Mouse (Mus musculus) spleen, adult 18-20 months (tissue): ENCODE measurements around the gene Znhit1.
A peak's percentile ranks its signal among the peaks of the same experiment; 100 is the strongest.

ENCODE experiments used
- DNase-seq, 2 experiments: peaks; one replicate each; pipeline ENCODE4 v3.0.0; 2022; ENCODE audit warnings: mixed read lengths in 2 of 2

Gene Znhit1

DNA sequence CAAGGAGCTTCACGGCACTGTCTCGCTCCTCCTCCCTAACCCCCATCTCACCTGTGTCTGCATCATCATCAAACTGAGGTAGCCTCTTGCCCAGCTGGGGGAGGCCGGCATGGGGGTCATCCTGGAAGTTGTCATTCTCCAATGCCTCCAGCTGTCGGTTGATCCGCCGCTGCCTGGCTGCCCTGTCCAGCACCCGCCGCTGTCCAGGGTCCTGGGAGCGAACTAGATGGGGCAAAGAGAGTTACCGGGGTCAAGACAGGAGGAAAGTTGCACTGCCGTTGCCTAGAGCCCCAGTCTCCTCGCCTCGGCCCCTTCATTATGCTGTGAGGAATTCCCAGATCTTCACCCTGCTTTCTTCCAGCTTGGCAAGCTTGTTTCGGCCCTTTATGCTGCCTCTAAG, 3.0 kb downstream of the Znhit1 start:
- no peak for DNase-seq

DNA sequence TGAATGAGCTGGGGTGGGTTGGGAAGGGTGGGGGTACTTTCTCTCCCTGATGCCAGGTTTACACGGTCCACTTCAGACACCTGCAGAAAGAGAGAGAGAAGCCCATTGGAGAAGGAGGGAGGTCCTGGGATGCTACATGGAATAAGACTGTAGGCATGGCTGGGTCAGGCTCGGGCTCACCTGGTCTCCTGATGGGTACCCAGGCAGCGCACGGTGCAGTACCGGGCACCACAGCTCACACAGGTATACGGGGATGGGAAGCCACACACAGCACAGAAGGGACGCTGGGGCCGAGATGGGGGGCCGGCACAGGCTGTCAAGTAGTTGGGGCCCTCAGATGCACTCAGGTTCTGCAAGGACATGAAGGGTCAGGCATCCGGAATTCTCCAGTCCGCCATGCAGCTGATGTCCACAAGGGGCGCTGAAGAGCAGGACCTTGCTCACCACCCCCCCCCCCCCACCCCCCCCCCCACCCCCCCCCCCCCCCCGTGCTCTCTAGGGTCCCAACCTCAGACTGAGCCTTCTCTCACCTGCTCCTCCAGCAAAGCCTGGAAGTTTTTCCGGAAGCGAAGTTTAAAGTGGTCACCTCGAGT, 5.4 kb downstream of the Znhit1 start:
- peak in 1 of 2 experiments; percentile 62 for DNase-seq

DNA sequence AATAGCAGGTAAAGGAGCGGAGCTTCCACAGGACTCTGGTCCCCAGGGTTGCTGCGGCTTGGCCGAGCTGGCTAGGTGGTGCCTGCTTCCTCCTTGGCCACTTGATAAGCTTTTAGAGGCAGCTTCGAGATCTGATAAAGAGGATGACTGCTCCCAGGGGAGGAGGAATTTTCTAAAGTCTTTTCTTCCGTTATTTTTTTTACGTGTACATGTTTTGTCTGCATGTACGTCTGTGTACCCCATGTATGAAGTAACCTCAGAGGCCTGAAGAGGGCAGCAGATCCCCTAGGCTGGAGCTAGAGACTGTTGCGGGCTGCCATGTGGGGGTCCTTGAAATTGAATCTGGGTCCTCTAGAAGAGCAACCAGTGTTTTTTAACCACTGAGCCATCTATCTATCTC, 6.8 kb downstream of the Znhit1 start:
- no peak for DNase-seq

DNA sequence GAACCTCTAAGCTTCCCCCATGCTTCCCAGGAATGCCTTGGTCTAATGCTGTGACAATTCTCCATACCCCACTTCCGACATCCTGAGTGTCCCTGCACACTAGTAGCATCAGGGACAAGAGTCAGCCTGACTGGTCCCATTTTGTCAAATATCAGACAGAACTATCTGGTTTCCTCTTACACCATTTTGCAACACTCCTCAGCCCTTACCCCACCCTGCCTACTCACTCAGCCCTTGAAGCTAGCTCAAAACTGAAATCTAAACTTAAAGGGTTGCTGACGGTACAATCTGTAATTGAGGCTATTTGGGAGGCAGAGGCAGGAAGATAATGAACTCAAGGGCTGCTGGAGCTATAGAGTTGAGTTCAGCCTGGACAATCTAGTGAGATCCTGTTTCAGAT, 8.1 kb downstream of the Znhit1 start:
- no peak for DNase-seq

DNA sequence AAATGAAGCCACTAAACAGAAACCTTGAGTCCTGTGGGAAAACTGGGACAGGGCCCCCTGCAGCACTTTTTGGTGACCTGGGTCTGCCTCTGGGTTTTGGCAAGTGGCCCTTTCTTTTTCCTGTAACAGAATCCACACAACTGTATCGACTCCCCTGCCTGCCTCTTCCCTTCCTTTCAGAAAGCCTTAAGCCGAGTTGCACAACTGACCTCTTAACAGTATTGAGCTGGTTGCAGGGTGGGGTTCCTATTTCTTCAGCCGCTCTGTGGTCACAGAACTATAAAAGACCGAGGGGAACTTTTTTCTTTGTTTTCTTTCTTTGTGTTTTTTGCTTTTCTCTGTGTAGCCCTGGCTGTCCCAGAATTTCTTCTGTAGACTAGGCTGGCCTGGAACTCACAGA, 10.1 kb downstream of the Znhit1 start:
- no peak for DNase-seq

DNA sequence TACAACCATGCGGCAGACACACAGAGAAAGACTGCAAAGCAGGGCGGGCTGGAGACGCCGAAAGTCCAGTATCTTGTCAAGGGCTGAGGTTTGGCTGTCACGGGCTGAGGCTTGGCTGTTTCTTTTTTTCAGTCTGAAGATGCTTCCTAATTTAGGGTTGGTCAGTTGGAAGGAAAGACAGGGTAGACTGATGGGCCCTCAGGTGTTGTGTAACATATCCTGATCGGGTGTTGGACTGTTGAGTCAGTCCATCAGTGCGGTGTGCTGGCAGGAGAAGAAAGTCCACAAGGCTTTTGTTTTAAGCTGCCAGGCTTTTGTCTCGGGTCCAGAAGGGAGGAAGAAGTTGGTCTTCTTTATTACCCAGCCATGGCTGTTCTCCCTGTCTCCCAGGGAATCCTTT, 14.2 kb downstream of the Znhit1 start:
- DNase-seq: no peak

DNA sequence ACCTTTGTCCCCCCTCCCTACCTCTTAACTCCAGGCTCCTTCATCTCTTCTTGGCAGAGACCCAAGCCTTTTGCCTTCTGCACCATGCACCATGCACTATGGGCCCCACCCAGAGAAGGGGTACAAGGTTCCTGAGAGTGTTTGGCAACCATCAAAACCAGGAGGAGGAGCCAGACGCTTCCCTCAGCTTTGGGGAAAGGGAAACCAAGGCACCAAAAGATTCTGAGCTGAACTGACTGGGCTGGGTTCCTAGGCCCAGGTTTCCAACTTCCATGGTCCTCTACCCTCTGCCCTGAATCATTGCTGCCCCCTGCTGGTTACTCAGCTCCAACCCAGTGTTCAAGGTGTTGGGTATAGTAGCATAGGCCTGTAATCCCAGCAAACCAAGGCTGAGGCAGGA, 17.1 kb downstream of the Znhit1 start:
- peak; percentile 49 to 70 for DNase-seq

DNA sequence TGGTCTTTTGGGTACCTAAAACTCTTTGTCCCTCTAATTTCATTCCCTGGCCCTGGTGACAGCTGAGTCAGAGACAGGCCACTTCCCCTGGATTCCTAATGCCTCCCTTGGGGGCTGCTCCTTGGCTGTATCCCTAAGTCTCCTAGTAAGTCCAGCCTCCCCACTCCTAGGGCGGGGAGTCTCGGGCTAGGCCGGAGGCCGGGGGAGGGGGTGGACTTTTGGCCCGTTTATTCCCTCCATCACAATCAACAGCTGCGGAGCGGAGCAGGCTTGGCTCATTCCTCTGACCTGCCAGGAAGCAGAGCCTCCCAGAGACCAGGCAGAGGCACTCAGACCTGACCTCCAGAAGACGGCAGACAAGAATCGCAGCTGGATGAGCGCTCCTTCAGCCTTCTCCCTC, 20.2 kb downstream of the Znhit1 start:
- DNase-seq: no peak

DNA sequence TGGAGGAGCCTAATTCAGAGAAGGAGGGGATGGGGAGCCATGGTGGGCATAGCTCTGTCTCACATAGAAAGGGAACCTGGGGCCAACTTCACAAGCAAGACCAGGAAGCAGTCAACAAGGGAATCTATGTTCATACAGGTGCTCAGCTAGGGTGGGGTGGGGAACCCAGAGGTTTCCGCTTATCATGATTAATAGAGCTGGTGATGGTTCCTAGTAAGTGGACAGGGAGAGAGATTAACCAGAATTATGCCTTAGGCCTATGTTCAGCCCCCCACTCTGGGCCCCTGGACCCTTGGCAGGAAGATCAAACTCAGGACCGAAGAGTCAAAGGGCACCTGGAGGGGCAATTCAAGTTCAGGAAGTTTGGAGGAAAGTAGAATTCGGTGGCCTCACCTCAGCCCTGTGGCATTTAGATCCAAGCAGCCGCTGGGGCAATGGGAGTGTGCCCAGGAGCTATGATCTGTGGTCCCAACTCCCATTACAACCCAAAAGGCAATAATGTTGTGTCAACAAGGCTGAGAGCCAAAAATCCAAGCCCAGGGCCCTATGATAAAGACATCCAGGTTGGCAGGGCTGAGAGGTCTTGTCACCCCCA, 20.9 kb downstream of the Znhit1 start:
- no peak for DNase-seq

DNA sequence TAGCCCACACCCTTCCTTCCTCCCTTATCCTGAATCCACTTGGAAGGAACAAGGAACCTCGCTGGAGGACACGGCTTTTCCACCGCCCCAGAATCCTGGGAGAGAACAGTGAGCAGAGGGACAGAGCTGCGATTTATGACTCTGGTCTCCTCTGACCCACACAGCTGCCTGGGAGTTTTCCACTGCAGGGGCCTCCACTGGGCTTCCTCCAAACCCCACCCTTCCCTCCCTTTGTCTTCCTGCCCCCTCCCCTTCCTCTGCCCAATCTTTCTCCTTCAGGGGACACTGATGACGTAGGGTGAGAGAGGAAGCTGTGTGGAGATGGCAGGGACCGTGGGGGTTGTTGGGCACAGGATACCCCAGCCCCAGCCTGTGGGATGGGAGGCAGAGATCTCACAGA, 21.5 kb downstream of the Znhit1 start, which contains the start of gene Cldn15:
Gene Cldn15, plus strand, starts transcription at position 286 of the 400 bp plus-strand sequence.
- no peak for DNase-seq

DNA sequence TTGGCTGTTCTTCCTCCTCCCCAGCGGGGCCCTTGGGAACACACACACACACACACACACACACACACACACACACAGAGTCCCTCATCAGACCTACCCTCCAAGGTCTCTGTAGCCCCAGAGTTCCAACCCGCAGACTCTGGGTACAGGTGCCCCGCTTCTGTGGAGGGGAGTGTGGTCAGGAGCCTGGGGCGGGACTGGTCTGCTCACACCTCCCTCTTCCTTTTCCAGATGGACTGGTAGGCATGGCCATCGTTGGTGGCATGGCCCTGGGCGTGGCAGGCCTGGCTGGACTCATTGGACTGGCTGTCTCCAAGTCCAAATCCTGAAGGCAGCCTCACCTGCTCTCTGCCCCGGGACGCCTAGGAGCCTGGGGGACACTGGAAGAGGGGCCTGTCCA, 22.1 kb downstream of the Znhit1 start:
- DNase-seq: no peak

DNA sequence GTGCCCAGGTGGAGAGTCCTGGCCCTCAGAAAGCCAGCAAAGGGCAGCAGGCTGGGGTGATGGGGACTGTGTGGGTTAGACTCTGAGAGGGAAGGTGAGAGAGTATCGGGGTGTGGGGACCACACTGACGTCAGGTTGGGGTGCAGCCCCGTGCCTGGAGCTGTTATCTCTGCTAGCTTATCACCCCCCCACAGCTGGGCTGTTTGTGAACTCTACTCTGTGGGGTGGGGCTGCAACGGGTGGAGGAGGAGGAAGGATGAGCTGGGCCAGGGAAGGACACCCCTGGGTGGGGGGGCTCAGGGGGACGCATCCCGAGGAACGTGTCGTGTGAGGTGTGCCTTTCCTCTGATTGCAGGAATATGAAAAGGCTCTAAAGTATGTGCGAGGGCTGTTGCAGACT, 22.6 kb downstream of the Znhit1 start:
- DNase-seq: no peak

DNA sequence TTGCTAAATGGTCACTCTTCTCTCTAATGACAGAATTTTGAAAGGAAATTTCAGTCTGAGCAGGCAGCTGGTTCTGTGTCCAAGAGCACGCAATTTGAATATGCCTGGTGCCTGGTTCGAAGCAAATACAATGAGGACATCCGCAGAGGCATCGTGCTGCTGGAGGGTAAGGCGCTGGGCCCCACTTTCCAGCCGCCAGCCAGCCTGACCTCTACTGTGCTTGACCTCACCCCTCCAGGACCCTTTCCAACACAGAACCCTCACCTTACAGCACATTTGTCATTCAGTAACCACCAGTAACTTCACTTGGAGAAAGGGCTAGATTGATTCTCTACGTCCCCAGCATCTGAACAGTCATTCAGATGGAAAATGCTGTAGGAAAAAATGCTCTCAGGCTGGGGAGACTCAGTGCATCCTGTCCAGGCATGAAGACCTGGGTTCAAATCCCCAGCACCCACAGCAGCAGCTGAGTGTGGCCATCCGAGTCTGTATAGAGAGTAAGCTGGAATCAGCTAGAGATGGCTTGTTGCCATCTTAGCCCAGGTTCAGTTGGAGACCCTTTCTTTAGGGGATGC, 24.8 kb downstream of the Znhit1 start:
- DNase-seq: no peak

DNA sequence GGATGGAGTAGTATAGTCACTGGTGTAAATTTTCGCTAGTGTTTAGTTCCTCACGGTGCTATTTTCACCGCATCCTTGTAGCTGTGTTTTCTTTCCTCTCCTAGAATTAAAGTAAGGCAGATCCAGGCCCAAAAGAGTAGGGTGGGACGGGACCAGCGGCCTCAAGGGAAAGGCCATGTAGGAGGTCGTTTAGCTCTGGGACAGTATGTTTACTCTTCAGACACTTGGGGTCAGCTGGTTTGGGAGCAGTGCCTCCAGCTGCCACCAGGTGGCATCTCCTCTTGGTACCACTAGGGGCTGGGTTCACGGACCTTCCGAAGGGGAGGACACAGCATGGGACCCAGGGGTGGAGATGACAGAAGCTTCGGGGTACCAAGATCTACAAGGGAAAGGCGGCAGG, 25.3 kb downstream of the Znhit1 start:
- peak; percentile 66 to 83 for DNase-seq

DNA sequence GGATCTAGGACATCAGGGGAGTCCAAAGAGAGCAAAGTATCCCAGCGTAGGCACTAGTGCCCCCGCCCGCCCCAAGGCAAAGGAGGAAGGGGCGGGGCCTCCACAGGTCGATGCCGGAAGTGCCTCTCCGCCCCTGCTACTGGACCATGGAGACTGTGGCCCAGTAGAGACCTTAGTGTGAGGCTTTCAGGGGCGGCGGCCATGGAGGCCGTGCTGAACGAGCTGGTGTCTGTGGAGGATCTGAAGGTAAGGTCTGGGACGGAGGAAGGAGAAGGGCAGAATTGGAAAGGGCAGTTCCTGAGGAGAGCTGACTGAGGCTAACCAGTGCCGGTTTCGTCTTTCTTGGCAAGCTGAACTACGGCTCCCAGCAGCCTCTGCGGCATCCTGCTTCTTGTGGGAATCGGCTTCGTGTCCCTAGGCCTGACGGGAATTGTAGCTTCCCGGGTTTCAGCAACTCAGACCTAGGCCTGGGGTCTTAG, 25.8 kb downstream of the Znhit1 start:
- DNase-seq: peak; percentile 80 to 89

DNA sequence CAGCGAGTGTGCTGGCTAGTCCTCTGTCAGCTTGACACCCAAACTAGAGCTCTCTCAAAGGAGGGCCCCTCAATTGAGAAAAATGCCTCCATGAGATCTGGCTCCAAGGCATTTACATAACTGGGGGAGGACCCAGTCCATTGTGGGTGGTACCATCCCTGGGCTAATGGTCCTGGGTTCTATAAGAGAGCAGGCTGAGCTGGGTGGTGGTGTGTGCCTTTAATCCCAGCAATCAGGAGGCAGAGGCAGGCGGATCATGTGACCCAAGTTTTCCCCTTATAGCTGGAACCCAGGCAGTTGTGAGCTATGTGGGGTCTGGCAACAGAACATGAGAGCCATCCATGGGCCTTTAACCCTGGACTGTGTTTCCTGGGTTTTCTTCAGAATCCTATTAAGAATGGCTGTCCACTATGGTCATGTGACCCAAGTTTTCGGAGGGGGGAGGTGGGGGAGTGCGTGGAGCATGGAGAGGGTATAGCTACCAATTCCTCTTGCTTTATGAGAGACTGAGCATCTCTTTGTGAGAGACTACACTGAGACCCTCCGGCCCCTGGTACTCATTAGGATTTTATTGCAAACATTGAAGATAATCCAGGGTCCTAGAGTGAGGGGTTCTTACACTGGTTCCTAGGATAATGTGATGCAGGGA, 26.4 kb downstream of the Znhit1 start:
- peak in 1 of 2 experiments; percentile 30 for DNase-seq

DNA sequence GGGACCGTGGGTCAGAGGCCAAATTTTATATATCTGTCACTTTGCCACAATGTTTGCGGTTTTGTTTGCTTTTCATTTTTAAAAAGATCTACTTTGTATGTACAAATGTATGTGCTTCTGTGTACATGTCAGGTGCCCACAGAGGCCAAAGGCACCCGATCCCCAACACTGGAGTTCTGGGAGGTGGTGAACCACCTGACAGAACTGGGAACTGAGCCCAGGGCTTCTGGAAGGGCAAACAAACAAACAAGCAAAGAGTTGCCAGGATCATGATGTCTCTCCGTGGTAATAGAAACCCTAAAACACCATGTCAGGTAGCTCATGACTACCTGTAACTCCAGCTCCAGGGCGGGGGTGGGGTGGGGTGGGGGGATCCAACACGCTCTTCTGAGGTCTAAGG, 27.8 kb downstream of the Znhit1 start:
- no peak for DNase-seq

DNA sequence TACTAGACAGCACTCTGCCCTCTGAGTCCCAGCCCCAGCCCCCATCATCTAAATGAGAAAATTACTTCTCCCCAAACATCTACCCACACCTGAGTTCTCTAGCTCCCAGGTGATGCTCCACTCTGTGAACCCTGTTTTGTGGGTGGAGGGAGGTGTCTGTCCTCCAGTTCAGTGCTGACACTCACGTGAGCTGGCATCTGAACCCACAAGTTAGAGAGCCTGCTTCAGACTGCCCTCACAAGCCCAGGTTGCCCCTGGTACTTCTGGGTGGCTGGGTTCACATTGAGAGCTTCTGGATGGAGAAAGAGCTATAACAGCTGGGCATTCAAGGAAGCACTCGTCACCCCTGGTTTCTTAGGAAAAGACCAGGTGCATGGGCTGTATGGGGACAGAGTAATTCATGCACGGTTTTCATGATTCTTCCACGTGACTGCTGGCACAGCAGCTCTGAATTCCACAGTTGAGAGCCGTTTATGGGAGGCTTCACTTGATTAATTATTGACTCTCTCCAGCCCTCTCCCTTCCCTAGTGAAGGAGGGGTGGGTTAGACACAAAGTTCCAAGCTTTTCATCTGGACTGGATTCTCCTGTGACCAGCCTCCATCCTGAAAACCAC, 28.7 kb downstream of the Znhit1 start:
- no peak for DNase-seq

DNA sequence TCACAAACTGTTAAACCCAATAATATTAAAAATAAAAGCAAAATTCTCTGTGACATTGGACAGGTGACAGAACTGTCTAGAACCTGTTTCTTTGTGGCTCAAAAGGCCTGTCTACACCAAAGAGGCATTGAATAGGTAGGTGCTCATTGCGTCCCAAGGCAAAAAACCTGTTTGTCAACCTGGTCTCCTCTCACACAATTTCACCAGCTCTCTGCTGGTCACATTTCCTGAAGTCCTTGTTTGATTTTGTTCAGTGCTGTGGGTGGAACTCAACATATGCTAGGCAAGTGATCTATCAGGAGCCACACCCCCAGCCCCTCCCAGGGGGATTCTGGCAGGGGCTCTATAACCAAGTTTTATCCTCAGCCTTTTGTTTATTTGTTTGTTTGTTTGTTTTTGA, 30.6 kb downstream of the Znhit1 start:
- no peak for DNase-seq

DNA sequence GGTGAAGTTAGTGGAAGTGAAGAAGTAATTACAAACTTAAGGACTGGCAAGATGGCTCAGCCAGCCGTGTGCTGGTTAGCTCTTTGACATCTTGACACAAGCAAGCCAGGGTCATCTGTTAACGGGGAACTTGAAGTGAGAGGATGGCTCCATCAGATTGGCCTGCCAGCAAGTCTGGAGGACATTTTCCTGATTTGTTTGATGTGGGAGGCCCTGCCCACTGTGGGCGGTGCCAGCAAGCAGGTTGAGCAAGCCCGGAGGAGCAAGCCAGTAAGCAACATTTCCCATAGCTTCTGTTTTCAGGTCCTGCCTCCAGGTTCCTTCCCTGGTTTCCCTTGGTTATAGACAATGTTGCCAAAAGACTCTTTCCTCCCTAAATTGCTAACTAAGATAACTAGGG, 32.2 kb downstream of the Znhit1 start:
- DNase-seq: no peak

DNA sequence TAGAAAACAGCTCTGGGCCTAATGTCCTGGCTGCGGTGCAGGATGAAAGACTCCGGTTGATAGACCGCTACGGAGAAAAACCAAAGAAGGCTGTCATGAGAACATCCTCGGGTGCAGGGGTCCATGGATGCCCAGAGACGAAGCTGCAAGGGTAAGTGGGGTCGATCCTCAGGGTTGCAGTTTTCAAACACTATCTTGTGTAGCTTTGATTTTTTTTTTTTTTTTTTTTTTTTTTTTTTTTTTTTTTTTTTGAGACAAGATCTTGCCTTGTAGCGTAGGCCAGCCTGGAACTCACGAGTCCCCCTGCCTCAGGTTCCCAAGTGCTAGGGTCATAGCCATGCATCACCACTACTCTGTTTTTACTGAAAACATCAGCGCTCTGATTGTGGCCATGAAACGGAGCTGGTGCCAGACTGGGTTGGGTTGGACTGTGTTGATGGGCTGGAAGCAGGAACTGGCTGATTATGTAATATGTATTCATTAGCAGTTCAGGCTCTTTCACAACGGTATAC, 34.3 kb downstream of the Znhit1 start:
- DNase-seq: no peak

DNA sequence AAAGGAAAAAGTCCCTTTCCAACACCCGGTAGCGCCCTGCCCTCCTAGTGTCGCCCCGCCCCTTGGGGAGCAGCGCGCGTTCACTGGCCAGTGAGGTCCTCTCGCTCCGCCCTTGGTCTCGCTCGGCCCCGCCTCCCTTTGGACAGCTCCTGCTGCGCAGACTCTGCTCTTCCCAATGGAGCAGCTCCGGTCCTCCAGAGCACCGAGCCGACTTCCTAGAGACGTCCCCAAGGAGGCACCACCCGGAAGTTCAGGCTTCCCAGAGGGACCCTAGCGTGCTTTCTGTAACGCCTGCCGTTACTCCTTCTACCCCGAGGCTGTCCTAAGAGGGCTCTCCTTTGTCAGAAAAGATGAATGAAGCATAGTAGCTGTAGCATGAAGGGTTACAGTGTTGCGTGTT, 34.8 kb downstream of the Znhit1 start, which contains the start of gene Fis1:
Gene Fis1, plus strand, starts transcription at position 261 of the 400 bp plus-strand sequence.
- peak; percentile 71 to 80 for DNase-seq

DNA sequence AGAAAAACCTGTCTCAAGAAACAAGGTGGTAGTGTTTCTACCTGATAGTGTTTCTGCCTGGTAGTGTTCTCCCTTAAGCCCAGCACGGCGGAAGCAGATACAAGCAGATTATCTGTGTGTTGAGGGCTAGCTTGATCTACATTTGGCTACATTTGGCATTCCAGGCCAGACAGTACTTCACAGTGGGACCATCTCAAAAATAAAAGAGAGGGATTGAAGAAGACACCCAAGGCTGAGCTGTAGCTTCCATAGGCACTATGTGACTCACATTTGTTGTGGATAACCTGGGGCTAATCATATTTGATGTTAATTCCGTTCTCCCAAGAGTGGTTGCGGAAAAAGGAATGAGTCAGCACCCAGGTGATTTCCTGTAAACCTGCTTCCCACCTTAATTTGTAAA, 35.7 kb downstream of the Znhit1 start:
- DNase-seq: no peak
